Mouse (Mus musculus) liver, adult 2 months (tissue): ENCODE results near the gene Slc4a8. TPM values are rescaled to one million over a fixed set of nuclear protein-coding genes. Genes with fewer than 3 reads are reported as not detected.

Source experiments
- DNase-seq: peaks from one replicate; pipeline ENCODE4 v3.0.0-alpha.2; 2011; ENCODE audit warnings: low read depth, low spot score; ENCODE audit errors: extremely low read depth
- H3K27ac ChIP-seq: fragments of 200-500 bp; replicated peaks from 2 replicates; pipeline ENCODE4 v1.5.1; 2012; ENCODE audit warnings: low read depth, mild to moderate bottlenecking, control low read depth, inconsistent platforms, low read length; ENCODE audit not compliant: insufficient read depth
- H3K27me3 ChIP-seq: fragments of 200-500 bp; 2 replicates; pipeline ENCODE4 v1.6.1; 2012; ENCODE audit warnings: mild to moderate bottlenecking, moderate library complexity, low read length, inconsistent platforms; ENCODE audit not compliant: control insufficient read depth, insufficient read depth
- H3K36me3 ChIP-seq: fragments of 200-500 bp; 2 replicates; pipeline ENCODE4 v1.6.1; 2012; ENCODE audit warnings: low read length, inconsistent platforms; ENCODE audit not compliant: control insufficient read depth, insufficient read depth
- H3K4me1 ChIP-seq: fragments of 200-500 bp; 2 replicates; pipeline ENCODE4 v1.6.1; 2011; ENCODE audit warnings: low read length; ENCODE audit not compliant: control insufficient read depth, insufficient read depth
- H3K4me3 ChIP-seq: fragments of 200-500 bp; 2 replicates; pipeline ENCODE4 v1.5.1; 2011; ENCODE audit warnings: low read depth, mild to moderate bottlenecking, control low read depth, low read length, moderate library complexity; ENCODE audit not compliant: insufficient read depth
- H3K79me2 ChIP-seq: fragments of 200-500 bp; 2 replicates; pipeline ENCODE4 v1.6.1; 2012; ENCODE audit warnings: inconsistent platforms, mild to moderate bottlenecking, low read length, moderate library complexity; ENCODE audit not compliant: control insufficient read depth, insufficient read depth
- H3K9ac ChIP-seq: fragments of 200-500 bp; 2 replicates; pipeline ENCODE4 v1.6.1; 2012; ENCODE audit warnings: low read depth, mild to moderate bottlenecking, control low read depth, inconsistent platforms, low read length
- CTCF ChIP-seq: fragments of 200-500 bp; IDR thresholded peaks from 2 replicates; pipeline ENCODE4 v1.5.1; 2011; ENCODE audit warnings: low read depth, low read length, control low read depth
- POLR2A ChIP-seq: fragments of 200-500 bp; IDR thresholded peaks from 2 replicates; pipeline ENCODE4 v1.6.1; 2011; ENCODE audit warnings: low read length, control low read depth; ENCODE audit not compliant: insufficient read depth; ENCODE audit errors: extremely low read depth
- WGBS: fragments of 180-500 bp; shearing (Covaris S2); methylation state at CpG from one replicate; pipeline ENCODE4 v1.1.7; 2018; 5-methylcytosine and 5-hydroxymethylcytosine counted together
- polyA plus RNA-seq: library from polyadenylated mRNA; depleted of rRNA; stranded (reverse); fragments of >200 nt; gene quantifications from 2 replicates; pipeline ENCODE4 v1.2.3, GENCODE M21; 2012; rRNA removed
- total RNA-seq: library from RNA; depleted of rRNA; stranded (reverse); fragments of >200 nt; gene quantifications from 2 replicates; pipeline ENCODE4 v1.2.3, GENCODE M21; 2014; rRNA removed

Gene Slc4a8
- total and polyA plus RNA-seq, 2 experiments, result 0.16 to 0.18 TPM

DNA sequence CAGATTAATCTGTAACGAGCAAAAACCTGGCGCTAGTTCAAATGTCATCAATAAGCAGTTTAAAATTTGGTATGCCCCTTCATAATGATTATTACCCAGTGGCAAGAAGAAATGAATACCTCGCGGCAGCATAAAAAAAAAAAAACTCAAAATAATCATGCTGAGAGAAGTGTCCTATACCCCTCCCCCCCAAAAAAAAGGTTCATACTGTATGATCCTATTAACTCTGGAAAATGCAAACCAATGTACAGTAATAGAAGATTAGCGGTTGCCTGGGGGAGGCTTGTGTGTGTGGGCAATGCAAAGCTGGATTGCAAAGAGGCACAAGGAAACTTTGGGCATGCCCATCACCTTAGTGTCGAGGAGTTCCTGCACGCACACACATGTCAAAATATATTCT, 108.0 kb downstream of the Slc4a8 start, which contains the start of gene Scn8a:
Scn8a (plus strand) TSS at position 301 of the 400 bp plus-strand sequence.
- H3K4me1 ChIP-seq, result no peaks in the 10 kb centered on the region
- H3K79me2 ChIP-seq, result no peaks in the 10 kb centered on the region
- TF ChIP-seq CTCF (no peak), POLR2A (no peak)
- no peak for DNase-seq
- H3K27me3 ChIP-seq, result peaks cover 16% of the 10 kb centered on the region
- no peak within 1 kb of the TSS for H3K9ac ChIP-seq
- H3K27ac ChIP-seq, result no peak within 1 kb of the TSS
- H3K4me3 ChIP-seq, result no peak within 1 kb of the TSS
- WGBS, result 76% methylated on average over 7 of the region's 7 CpGs
- H3K36me3 ChIP-seq, result no peaks in the 10 kb centered on the region

DNA sequence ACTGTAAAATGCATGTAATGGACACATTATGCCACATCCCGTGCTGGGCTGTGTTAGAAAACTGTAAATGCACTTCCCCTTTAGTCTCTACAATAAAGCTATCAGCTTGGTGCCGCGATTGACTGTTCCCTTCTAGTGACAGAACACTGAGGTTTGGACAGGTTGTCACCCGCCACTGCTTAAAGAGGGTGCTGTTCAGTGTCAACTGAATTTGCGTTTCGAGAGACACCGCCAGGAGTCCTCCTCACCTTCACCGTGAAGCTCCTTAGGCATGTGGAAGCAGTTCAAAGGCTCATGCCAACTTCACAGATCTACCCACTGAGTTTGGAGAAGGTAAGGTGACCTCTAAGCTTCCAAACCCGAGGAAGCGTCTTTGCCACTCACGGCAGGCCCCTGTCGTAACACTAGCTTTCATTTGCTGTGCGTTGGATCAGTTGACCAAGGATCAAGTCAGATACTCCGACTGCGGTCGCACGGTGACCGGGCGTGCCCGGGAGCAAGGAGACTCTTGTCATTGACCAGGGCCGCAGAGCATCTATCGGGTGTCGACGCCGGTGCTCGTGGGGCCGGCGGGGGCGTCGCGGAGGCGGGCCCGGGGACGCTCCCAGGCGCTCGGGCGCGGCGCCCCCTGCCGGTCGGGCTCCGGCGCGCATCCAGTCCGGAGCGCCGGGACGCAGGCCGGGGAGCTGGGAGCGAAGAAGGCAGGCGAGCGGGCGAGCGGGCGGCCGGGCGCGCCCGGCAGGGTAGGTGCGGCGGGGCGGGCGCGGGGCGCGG, 108.6 kb downstream of the Slc4a8 start:
- no peaks in the 10 kb centered on the region for H3K36me3 ChIP-seq
- H3K79me2 ChIP-seq, result no peaks in the 10 kb centered on the region
- peak; percentile 1 for DNase-seq
- no peak overlapping the region for H3K27ac ChIP-seq
- no peak overlapping the region for H3K4me3 ChIP-seq
- 10% methylated on average over 63 of the region's 66 CpGs for WGBS
- H3K27me3 ChIP-seq, result peaks cover 16% of the 10 kb centered on the region
- H3K9ac ChIP-seq, result no peak overlapping the region
- no peaks in the 10 kb centered on the region for H3K4me1 ChIP-seq
- peak; percentile 30; the same call in 1 of the 2 replicates for TF ChIP-seq CTCF
- no peak for TF ChIP-seq POLR2A

DNA sequence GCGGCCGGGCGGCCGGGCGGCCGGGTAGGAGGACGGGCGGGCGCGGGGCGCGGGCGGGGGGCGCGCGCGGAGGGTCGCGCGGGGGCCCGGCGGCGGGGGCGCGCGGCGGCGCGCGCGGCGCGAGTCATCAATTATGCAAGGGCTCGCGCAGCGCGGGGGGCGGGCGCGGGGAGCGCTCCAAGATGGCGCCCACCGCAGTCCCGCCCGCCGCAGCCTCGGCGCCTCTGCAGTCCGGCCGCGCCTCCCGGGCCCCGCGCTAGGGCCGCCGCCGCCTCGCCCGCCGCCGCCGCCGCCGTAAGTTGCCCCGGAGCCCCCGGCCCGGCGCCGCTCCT, 109.2 kb downstream of the Slc4a8 start:
- H3K27ac ChIP-seq, result no peak overlapping the region
- peaks cover 14% of the 10 kb centered on the region for H3K27me3 ChIP-seq
- peak overlapping the region; percentile 22; the same call in 1 of the 2 replicates for H3K4me3 ChIP-seq
- no peak for TF ChIP-seq POLR2A
- no peak for TF ChIP-seq CTCF
- H3K9ac ChIP-seq, result no peak overlapping the region
- no peaks in the 10 kb centered on the region for H3K4me1 ChIP-seq
- DNase-seq, result no peak
- 21% methylated on average over 61 of the region's 69 CpGs for WGBS
- H3K79me2 ChIP-seq, result no peaks in the 10 kb centered on the region
- no peaks in the 10 kb centered on the region for H3K36me3 ChIP-seq

DNA sequence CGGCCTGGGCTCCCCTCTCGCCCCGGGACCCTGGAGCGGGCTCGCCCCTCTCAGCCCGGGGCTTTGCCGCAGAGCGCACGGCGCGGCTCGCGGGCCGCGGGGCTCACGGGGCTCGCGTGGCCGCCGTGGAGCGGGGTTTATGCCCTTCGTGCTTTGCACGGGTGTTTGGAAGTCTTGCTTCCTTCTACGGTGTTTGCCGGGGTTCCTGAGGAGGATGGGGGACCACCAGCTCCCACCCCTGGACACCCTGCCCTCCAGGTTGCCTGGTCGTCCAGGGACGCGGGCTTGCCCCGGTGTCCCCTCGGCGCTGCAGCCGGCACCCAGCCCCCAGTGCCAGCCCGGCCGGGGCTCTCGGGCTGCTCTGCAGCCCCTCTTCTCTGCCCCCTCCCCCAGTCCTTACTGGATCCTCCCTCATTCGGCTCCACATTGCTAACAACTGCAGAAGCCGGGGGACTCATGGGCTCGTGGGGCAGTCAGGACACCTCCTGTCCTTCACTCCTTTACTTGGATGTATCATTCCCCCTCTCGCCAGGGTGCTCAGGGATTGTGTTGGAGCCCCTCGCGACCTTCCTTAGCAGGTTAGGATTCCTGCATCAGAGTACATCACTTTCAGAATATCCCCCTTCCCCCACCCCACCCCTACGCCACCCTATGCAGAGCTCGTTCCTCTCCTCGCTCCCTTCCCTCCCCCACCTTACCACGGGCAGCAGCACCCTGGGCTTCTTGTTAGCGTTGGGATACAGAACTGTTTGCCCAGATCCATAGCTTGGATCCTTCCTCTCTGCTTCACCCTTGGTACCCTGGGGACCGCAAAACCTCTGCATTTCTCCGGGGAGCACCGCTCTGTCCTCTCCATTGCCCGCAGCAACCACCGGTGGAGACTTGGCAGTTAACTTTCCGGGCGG, 109.8 kb downstream of the Slc4a8 start:
- Histone ChIP-seq H3K4me3 (peak overlapping the region; percentile 22; the same call in 1 of the 2 replicates), H3K36me3 (no peaks in the 10 kb centered on the region), H3K9ac (no peak overlapping the region), H3K79me2 (no peaks in the 10 kb centered on the region), H3K27ac (no peak overlapping the region), H3K4me1 (no peaks in the 10 kb centered on the region), H3K27me3 (peaks cover 16% of the 10 kb centered on the region)
- 2% methylated on average over 52 of the region's 53 CpGs for WGBS
- DNase-seq, result no peak
- TF ChIP-seq POLR2A, result no peak
- TF ChIP-seq CTCF, result no peak

DNA sequence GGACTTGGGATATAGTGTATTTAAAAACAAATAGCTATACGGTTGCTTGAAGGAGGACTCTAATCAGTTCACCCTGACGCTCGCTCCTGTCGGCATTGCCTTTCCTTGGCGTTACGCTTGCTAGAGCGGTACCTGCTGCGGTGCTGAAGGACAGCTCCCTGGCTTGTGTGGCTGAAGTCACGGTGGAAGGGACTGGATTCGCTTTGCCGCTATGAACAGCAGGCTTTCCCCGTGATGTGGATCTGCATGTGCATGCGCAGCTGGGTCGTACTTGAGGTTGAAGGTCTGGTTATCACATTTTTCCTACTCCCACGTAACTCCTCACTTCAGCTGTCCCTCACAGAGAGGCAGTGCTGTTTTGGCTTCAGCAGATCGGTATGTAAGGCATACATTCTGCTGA, 111.6 kb downstream of the Slc4a8 start:
- DNase-seq, result peak; percentile 9
- H3K27ac ChIP-seq, result no peak overlapping the region
- H3K27me3 ChIP-seq, result peaks cover 16% of the 10 kb centered on the region
- no peak for TF ChIP-seq POLR2A
- TF ChIP-seq CTCF, result no peak
- H3K9ac ChIP-seq, result no peak overlapping the region
- 3% methylated on average over 16 of the region's 16 CpGs for WGBS
- no peaks in the 10 kb centered on the region for H3K79me2 ChIP-seq
- no peaks in the 10 kb centered on the region for H3K4me1 ChIP-seq
- H3K36me3 ChIP-seq, result no peaks in the 10 kb centered on the region
- no peak overlapping the region for H3K4me3 ChIP-seq

Other genes with a start within 250 kb of the Slc4a8 start
- 4.0 and 5.9 TPM in 2 replicates for gene Tfcp2, start 209.7 kb upstream of the Slc4a8 start, total RNA-seq
- gene Tfcp2, start 209.7 kb upstream of the Slc4a8 start, polyA plus RNA-seq, result 3.9 and 5.8 TPM in 2 replicates
- gene Pou6f1, start 161.8 kb upstream of the Slc4a8 start, total RNA-seq, result 1.9 and 2.0 TPM in 2 replicates
- gene Pou6f1, start 161.8 kb upstream of the Slc4a8 start, polyA plus RNA-seq, result 3.1 and 5.5 TPM in 2 replicates
- gene Dazap2, start 146.4 kb upstream of the Slc4a8 start, total RNA-seq, result 50.3 and 60.2 TPM in 2 replicates
- 395 and 460 TPM in 2 replicates for gene Dazap2, start 146.4 kb upstream of the Slc4a8 start, polyA plus RNA-seq
- gene Smagp, start 124.8 kb upstream of the Slc4a8 start, total RNA-seq, result 13.0 and 14.9 TPM in 2 replicates
- gene Smagp, start 124.8 kb upstream of the Slc4a8 start, polyA plus RNA-seq, result 57.0 and 80.1 TPM in 2 replicates
- 1.0 and 4.0 TPM in 2 replicates for gene Bin2, start 92.2 kb upstream of the Slc4a8 start, total RNA-seq
- gene Bin2, start 92.2 kb upstream of the Slc4a8 start, polyA plus RNA-seq, result 1.4 and 4.0 TPM in 2 replicates
- gene Cela1, start 73.8 kb upstream of the Slc4a8 start, total RNA-seq, result 54.6 and 199 TPM in 2 replicates
- 58.3 and 69.1 TPM in 2 replicates for gene Cela1, start 73.8 kb upstream of the Slc4a8 start, polyA plus RNA-seq
- 0.46 and 0.87 TPM in 2 replicates for gene Galnt6, start 32.4 kb upstream of the Slc4a8 start, total RNA-seq
- gene Galnt6, start 32.4 kb upstream of the Slc4a8 start, polyA plus RNA-seq, result 0.20 and 0.42 TPM in 2 replicates
- 1.4 and 3.0 TPM in 2 replicates for gene Scn8a, start 108.1 kb downstream of the Slc4a8 start, total RNA-seq
- gene Scn8a, start 108.1 kb downstream of the Slc4a8 start, polyA plus RNA-seq, result 0.07 and 0.15 TPM in 2 replicates